Mouse (Mus musculus) hindbrain, embryonic 13.5 days (tissue): ENCODE measurements around the gene Adipor2. TPM values are rescaled to one million over a fixed set of nuclear protein-coding genes. Genes with fewer than 3 reads are reported as not detected.

Source experiments
- ATAC-seq: fragments of 200-750 bp; cut with Nextera tagmentation; 2 replicates; pipeline ENCODE4 v1.8.0; 2017; ENCODE audit warnings: moderate TSS enrichment; ENCODE audit not compliant: low FRiP score
- H3K27ac ChIP-seq: fragments of 300-500 bp; sonication (generic); 2 replicates; pipeline ENCODE4 v1.5.1; 2015; ENCODE audit warnings: inconsistent platforms, mild to moderate bottlenecking, moderate library complexity
- H3K27me3 ChIP-seq: fragments of 300-500 bp; sonication (generic); 2 replicates; pipeline ENCODE4 v1.6.1; 2015; ENCODE audit warnings: mild to moderate bottlenecking, inconsistent platforms
- H3K36me3 ChIP-seq: fragments of 300-500 bp; sonication (generic); 2 replicates; pipeline ENCODE4 v1.6.1; 2015; ENCODE audit warnings: mild to moderate bottlenecking, inconsistent platforms
- H3K4me1 ChIP-seq: fragments of 300-500 bp; sonication (generic); replicated peaks from 2 replicates; pipeline ENCODE4 v1.6.1; 2015; ENCODE audit warnings: inconsistent platforms
- H3K4me2 ChIP-seq: fragments of 300-500 bp; sonication (generic); 2 replicates; pipeline ENCODE4 v1.6.1; 2015; ENCODE audit warnings: inconsistent platforms, mild to moderate bottlenecking, moderate library complexity
- H3K4me3 ChIP-seq: fragments of 300-500 bp; sonication (generic); 2 replicates; pipeline ENCODE4 v1.5.1; 2015; ENCODE audit warnings: mild to moderate bottlenecking, inconsistent platforms
- H3K9ac ChIP-seq: fragments of 300-500 bp; sonication (generic); 2 replicates; pipeline ENCODE4 v1.6.1; 2015; ENCODE audit warnings: mild to moderate bottlenecking, inconsistent platforms
- H3K9me3 ChIP-seq: fragments of 300-500 bp; sonication (generic); 2 replicates; pipeline ENCODE4 v1.6.1; 2016; ENCODE audit warnings: inconsistent platforms
- WGBS: fragments of 180-500 bp; shearing (Covaris S2); methylation state at CpG from one replicate; pipeline ENCODE4 v1.1.7; 2015; 5-methylcytosine and 5-hydroxymethylcytosine counted together
- polyA plus RNA-seq: library from polyadenylated mRNA; unstranded; fragments of >200 nt; fragmentation: Nextera tagmentation; extraction: Ambion mirVana; gene quantifications from 2 replicates; pipeline ENCODE4 v1.2.1, GENCODE M21; 2015

Gene Adipor2
- polyA plus RNA-seq, 1 experiment from 2014 or later: 44.1 TPM

GRCm38 (mm10) chr6:119418392-119419251 lies 1.1 kb upstream of the Adipor2 start:
- Histone ChIP-seq H3K27me3 (no peaks in the 10 kb centered on the region), H3K9ac (no peak overlapping the region), H3K9me3 (no peaks in the 10 kb centered on the region), H3K27ac (peak overlapping the region; percentile 69), H3K4me3 (no peak overlapping the region), H3K36me3 (no peaks in the 10 kb centered on the region), H3K4me1 (peaks cover 9% of the 10 kb centered on the region), H3K4me2 (no peak overlapping the region)
- peak; percentile 52 for ATAC-seq
- WGBS: 15% methylated on average over 7 of the region's 7 CpGs

DNA sequence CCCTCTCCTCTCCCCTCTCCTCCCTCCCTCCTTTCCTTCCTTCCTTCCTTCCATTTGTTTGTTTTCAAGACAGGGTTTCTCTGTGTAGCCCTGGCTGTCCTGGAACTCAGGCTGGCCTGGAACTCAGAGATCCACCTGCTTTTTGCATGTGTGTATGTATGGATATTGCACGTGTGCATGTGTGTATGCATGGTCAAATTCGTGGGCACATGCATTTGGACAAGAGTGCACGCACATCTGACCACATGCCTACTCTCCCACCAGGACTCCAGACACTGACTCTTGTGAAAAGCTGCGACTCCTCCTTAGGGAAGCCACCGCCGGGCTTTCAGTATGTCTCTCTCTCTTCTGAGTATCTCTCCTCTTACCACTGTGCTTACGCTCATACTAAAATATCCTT lies 317 bp upstream of the Adipor2 start:
- Histone ChIP-seq H3K4me1 (peaks cover 9% of the 10 kb centered on the region), H3K36me3 (no peaks in the 10 kb centered on the region), H3K9me3 (no peaks in the 10 kb centered on the region), H3K27me3 (no peaks in the 10 kb centered on the region), H3K4me2 (no peak overlapping the region), H3K27ac (no peak overlapping the region), H3K4me3 (no peak overlapping the region), H3K9ac (no peak overlapping the region)
- ATAC-seq: no peak
- whole genome bisulfite sequencing: 46% methylated on average over 7 of the region's 7 CpGs

DNA sequence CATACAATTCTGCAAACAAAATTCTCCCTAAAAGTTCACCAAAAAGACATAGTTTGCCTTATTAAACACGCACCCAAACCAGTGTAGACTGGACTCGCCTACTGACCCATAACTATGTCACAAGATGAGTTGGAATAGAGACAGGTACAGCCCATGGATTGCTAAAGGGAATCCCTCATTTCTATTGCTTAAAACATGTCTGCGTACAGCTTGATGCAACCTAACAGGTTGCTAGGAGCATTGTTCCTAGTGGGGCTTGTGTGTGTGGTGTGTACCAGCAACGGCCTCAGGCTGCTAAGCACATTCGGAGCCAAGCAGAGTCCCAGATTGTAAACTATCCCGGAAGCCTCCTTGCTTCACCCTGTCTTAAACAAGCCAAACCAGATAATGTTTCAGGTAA lies 861 bp downstream of the Adipor2 start:
- Histone ChIP-seq H3K4me3 (no peak overlapping the region), H3K27ac (no peak overlapping the region), H3K4me2 (no peak overlapping the region), H3K9me3 (no peaks in the 10 kb centered on the region), H3K4me1 (peaks cover 9% of the 10 kb centered on the region), H3K9ac (no peak overlapping the region), H3K27me3 (no peaks in the 10 kb centered on the region), H3K36me3 (no peaks in the 10 kb centered on the region)
- no peak for ATAC-seq
- WGBS: 73% methylated on average over 6 of the region's 6 CpGs

DNA sequence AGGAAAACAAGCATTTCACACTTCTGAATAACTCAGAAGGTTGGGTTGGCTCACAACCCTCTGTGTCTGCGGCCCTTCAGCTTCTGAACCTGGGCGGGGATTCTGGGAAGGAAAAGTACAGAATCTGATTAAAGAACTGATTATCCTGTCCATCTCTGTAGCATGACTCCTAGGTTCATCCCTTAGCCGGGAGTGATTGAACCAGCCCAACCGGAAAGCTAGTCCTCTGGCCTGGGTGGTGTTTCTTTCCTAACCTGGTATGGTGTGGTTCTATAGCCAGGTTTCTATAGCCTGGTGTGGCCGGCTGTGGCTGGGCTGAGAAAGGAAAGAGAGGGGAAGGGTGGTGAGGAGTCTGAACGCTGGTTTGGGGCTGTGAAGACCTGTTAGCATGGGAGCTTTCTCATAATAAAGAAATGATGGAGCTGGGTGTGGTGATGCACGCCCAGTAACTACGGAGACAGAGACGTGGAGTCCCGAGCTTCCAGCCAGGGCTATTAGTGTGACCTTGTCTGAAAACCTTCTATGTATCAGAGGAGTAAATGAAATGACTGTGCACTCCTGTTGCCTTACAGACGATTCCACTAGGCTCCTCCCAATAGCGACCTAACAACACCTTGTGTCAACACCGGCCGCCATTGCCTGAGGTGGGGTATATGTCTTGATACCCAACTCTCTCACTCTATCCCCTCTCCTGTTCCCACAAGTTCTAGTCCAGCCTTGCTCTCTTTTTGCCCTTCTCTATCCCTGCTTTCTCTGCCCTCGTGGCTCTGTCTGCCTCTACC lies 3.1 kb downstream of the Adipor2 start:
- Histone ChIP-seq H3K27me3 (no peaks in the 10 kb centered on the region), H3K4me1 (peaks cover 9% of the 10 kb centered on the region), H3K27ac (no peak overlapping the region), H3K4me2 (no peak overlapping the region), H3K36me3 (no peaks in the 10 kb centered on the region), H3K9me3 (no peaks in the 10 kb centered on the region), H3K9ac (no peak overlapping the region), H3K4me3 (no peak overlapping the region)
- 90% methylated on average over 15 of the region's 15 CpGs for WGBS
- ATAC-seq: no peak

DNA sequence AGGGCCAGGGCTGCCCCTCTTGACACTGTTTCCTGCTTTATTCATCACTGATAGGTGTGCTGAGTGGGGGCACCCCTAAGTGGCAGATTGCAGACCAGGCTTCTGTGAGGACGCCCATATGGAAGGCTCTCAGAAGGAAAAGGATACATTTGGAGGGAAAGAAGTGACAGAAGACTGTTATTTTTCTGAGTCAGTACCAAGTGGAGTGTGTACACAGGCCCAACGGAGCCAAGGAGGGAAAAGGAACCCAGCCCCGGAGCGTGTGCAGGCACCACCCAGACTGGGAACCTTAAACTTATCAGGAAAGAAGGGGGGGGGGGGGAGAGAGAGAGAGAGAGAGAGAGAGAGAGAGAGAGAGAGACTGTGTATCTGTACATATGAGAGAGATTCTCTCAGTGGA lies 4.9 kb downstream of the Adipor2 start:
- Histone ChIP-seq H3K4me2 (no peak overlapping the region), H3K27me3 (no peaks in the 10 kb centered on the region), H3K36me3 (no peaks in the 10 kb centered on the region), H3K4me1 (0 out of 2 replicates have a peak, but pooled peaks cover 4% of the 10 kb centered on the region), H3K9me3 (no peaks in the 10 kb centered on the region), H3K4me3 (no peak overlapping the region), H3K9ac (no peak overlapping the region), H3K27ac (no peak overlapping the region)
- ATAC-seq: no peak
- WGBS: 91% methylated on average over 4 of the region's 4 CpGs

DNA sequence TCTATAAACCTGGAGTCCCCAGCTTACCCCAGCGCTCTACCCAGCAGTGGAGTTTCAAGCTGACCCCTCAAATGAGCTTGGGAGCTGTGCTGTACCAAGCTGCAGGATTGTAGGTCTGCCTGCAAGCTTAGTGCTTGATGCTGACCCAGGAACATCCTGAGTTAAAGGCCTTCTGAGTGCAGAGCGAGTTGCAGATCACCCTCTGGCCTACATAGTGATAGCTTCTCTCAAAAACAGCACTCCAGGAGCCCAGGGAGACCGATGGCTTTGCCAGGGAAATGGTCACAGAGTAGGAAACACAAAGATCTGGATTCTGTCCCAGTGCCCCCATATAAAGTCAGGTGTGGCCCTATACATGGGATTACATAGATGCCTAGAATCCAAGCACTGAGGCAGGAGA lies 6.0 kb downstream of the Adipor2 start:
- WGBS: 84% methylated on average over 3 of the region's 3 CpGs
- no peaks in the 10 kb centered on the region for H3K4me1 ChIP-seq
- H3K36me3 ChIP-seq: no peaks in the 10 kb centered on the region
- no peak overlapping the region for H3K4me2 ChIP-seq
- no peak overlapping the region for H3K27ac ChIP-seq
- no peak overlapping the region for H3K4me3 ChIP-seq
- H3K9ac ChIP-seq: no peak overlapping the region
- H3K27me3 ChIP-seq: no peaks in the 10 kb centered on the region
- no peaks in the 10 kb centered on the region for H3K9me3 ChIP-seq
- ATAC-seq: no peak

DNA sequence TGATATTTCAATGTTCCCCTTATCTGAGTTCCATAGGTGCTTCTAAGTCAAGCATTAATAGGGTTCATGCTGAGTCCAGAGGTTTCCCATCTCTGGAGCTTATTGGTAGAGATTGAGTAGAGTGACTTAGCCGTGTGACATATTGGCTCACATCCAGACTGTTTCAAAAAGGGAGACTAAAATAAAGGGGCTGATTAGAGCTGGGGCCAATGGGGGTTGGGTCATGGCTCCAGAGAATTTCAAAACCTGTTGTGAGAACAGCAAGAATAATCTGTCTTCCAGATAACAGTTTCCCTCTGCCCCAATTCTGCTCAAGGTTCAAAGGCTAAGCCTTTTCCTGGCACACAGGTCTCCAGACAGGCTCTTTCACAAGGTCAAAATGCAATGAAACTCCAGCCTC lies 7.7 kb downstream of the Adipor2 start:
- H3K4me1 ChIP-seq: no peaks in the 10 kb centered on the region
- no peak overlapping the region for H3K4me2 ChIP-seq
- WGBS: 58% methylated on average over 1 of the region's 1 CpGs
- no peaks in the 10 kb centered on the region for H3K9me3 ChIP-seq
- H3K27me3 ChIP-seq: no peaks in the 10 kb centered on the region
- no peak for ATAC-seq
- H3K9ac ChIP-seq: no peak overlapping the region
- no peak overlapping the region for H3K27ac ChIP-seq
- no peaks in the 10 kb centered on the region for H3K36me3 ChIP-seq
- no peak overlapping the region for H3K4me3 ChIP-seq

DNA sequence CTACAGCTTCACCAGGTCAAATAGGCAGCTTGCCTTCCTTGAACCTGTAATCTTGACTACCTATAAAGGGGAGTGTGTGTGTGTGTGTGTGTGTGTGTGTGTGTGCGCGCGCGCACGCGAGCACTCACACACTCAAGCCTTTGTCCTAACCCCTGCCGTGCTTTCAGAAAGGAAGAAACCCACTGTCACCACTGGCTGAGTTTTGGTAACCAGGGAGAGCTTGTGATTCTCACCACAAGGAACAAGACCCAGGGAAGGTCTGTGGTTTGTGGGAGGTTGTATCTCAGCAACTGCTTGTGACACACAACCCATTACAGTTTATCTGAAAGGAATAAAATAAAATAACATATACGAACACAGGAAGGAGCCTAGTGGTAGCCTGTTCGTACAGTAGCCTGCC lies 8.9 kb downstream of the Adipor2 start:
- no peak overlapping the region for H3K9ac ChIP-seq
- WGBS: 62% methylated on average over 9 of the region's 9 CpGs
- no peak overlapping the region for H3K4me3 ChIP-seq

DNA sequence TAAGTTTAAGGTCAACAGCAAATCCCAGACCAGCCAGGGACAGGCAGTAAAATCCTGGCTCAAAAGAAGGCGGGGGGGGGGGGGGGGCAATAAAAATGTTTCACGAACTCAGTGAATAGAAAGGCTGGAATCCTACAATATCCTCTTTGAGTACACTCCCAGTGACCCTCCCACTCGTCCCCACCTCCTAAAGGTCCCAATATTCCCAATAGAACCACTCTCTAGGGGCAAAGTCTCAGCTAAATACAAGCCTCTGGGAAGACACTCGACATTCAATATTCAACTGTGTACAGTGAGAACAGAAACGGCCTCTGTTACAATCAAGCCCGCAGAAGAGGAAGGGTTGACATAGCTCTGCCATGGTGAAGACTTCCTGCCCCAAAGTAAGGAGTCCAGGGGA lies 9.7 kb downstream of the Adipor2 start:
- Histone ChIP-seq H3K4me1 (no peaks in the 10 kb centered on the region), H3K4me3 (no peak overlapping the region), H3K4me2 (no peak overlapping the region), H3K27ac (no peak overlapping the region), H3K9me3 (no peaks in the 10 kb centered on the region), H3K27me3 (no peaks in the 10 kb centered on the region), H3K36me3 (no peaks in the 10 kb centered on the region), H3K9ac (no peak overlapping the region)
- WGBS: 61% methylated on average over 6 of the region's 6 CpGs
- no peak for ATAC-seq

More for the DNA sequence above, 8.9 kb downstream of the Adipor2 start:
- H3K9me3 ChIP-seq: no peaks in the 10 kb centered on the region
- no peaks in the 10 kb centered on the region for H3K36me3 ChIP-seq
- H3K27me3 ChIP-seq: no peaks in the 10 kb centered on the region
- no peak overlapping the region for H3K4me2 ChIP-seq
- no peak for ATAC-seq
- no peaks in the 10 kb centered on the region for H3K4me1 ChIP-seq
- H3K27ac ChIP-seq: no peak overlapping the region

- WGBS: 90% methylated on average over 8 of the region's 8 CpGs
- no peak overlapping the region for H3K9ac ChIP-seq
- no peak overlapping the region for H3K4me2 ChIP-seq
- H3K36me3 ChIP-seq: no peaks in the 10 kb centered on the region
- no peak overlapping the region for H3K27ac ChIP-seq
- no peak for ATAC-seq
- H3K9me3 ChIP-seq: no peaks in the 10 kb centered on the region
- H3K4me3 ChIP-seq: no peak overlapping the region
- H3K4me1 ChIP-seq: no peaks in the 10 kb centered on the region
- no peaks in the 10 kb centered on the region for H3K27me3 ChIP-seq
Measured at GRCm38 (mm10) chr6:119406528-119406927, 11.0 kb downstream of the Adipor2 start.

DNA sequence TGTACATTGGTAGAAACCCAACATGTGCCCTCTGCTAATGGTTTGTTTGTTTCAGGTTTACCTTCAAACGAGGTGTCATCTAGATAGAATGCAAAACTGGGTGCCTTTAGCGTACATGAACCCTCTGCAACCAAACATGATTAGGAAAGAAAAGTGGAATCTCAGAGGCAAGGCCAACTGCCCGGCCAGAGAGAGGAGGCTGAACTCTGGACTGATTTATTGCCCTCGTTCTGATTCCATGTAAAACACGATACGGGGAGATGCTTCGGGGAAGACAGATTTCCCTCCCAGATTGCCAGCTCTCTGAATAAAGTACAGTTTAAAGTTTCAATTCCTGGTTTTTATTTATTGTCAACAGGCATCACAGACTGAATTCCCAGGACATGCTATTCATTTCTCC lies 12.2 kb downstream of the Adipor2 start:
- H3K4me2 ChIP-seq: no peak overlapping the region
- H3K9ac ChIP-seq: no peak overlapping the region
- ATAC-seq: no peak
- H3K4me3 ChIP-seq: no peak overlapping the region
- no peak overlapping the region for H3K27ac ChIP-seq
- no peaks in the 10 kb centered on the region for H3K4me1 ChIP-seq
- H3K27me3 ChIP-seq: no peaks in the 10 kb centered on the region
- 70% methylated on average over 7 of the region's 7 CpGs for WGBS
- no peaks in the 10 kb centered on the region for H3K9me3 ChIP-seq
- no peaks in the 10 kb centered on the region for H3K36me3 ChIP-seq

DNA sequence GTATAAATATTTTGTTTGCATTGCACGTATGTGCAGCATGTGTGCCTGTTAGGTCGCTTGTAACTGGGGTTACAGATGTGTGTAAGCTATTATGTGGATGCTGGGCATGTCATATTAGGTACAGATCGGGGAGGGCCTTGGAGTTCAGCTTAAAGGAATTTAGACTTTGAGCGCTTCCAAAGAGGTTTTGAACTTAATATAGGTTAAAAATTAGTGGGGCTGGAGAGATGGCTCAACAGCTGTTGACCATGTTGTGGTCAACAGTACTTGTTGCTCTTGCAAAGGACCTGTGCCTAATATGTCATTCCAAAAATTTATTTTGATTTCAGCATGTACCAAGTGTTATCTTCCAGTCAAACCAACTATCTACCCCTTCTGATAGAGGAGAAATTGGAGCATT lies 12.7 kb downstream of the Adipor2 start:
- Histone ChIP-seq H3K27ac (no peak overlapping the region), H3K4me3 (no peak overlapping the region), H3K9me3 (no peaks in the 10 kb centered on the region), H3K4me2 (no peak overlapping the region), H3K27me3 (no peaks in the 10 kb centered on the region), H3K9ac (no peak overlapping the region), H3K4me1 (no peaks in the 10 kb centered on the region), H3K36me3 (no peaks in the 10 kb centered on the region)
- ATAC-seq: no peak
- WGBS: 96% methylated on average over 4 of the region's 4 CpGs

GRCm38 (mm10) chr6:119402976-119403375 lies 14.5 kb downstream of the Adipor2 start:
- Histone ChIP-seq H3K4me3 (no peak overlapping the region), H3K9me3 (no peaks in the 10 kb centered on the region), H3K4me1 (no peaks in the 10 kb centered on the region), H3K4me2 (no peak overlapping the region), H3K27ac (no peak overlapping the region), H3K9ac (no peak overlapping the region), H3K27me3 (no peaks in the 10 kb centered on the region), H3K36me3 (no peaks in the 10 kb centered on the region)
- WGBS: 90% methylated on average over 3 of the region's 3 CpGs
- ATAC-seq: no peak
